Mouse (Mus musculus) limb, embryonic 11.5 days (tissue): ENCODE measurements at regions not wholly inside any gene's neighbourhood (a gene's known extent, or its start where the extent isn't known, plus 50 kb on each side); places are given as distances from the start of the nearest gene placed in this dataset.

Source experiments
- ATAC-seq: fragments of 200-750 bp; cut with Nextera tagmentation; 2 replicates; pipeline ENCODE4 v1.8.0; 2017; ENCODE audit warnings: low read depth; ENCODE audit not compliant: insufficient number of reproducible peaks, low FRiP score, low TSS enrichment
- DNase-seq: peaks from one replicate; pipeline ENCODE4 v3.0.0-alpha.2; 2015; ENCODE audit warnings: low spot score
- H3K27ac ChIP-seq: fragments of 300-500 bp; sonication (generic); replicated peaks from 2 replicates; pipeline ENCODE4 v1.5.1; 2014; ENCODE audit warnings: low read depth, mild to moderate bottlenecking, low read length
- H3K27me3 ChIP-seq: fragments of 300-500 bp; sonication (generic); 2 replicates; pipeline ENCODE4 v1.6.1; 2014; ENCODE audit warnings: mild to moderate bottlenecking, low read length, mixed read lengths; ENCODE audit not compliant: control insufficient read depth, insufficient read depth
- H3K36me3 ChIP-seq: fragments of 300-500 bp; sonication (generic); 2 replicates; pipeline ENCODE4 v1.6.1; 2014; ENCODE audit warnings: mild to moderate bottlenecking, low read length, moderate library complexity, mixed read lengths; ENCODE audit not compliant: control insufficient read depth, insufficient read depth
- H3K4me1 ChIP-seq: fragments of 300-500 bp; sonication (generic); 2 replicates; pipeline ENCODE4 v1.6.1; 2014; ENCODE audit warnings: low read length, mixed read lengths; ENCODE audit not compliant: control insufficient read depth, insufficient read depth
- H3K4me2 ChIP-seq: fragments of 300-500 bp; sonication (generic); 2 replicates; pipeline ENCODE4 v1.6.1; 2014; ENCODE audit warnings: low read depth, mild to moderate bottlenecking, moderate library complexity; ENCODE audit not compliant: severe bottlenecking
- H3K4me3 ChIP-seq: fragments of 300-500 bp; sonication (generic); 2 replicates; pipeline ENCODE4 v1.5.1; 2014; ENCODE audit warnings: low read depth, low read length
- H3K9ac ChIP-seq: fragments of 300-500 bp; sonication (generic); 2 replicates; pipeline ENCODE4 v1.6.1; 2014; ENCODE audit warnings: mild to moderate bottlenecking, low read length
- H3K9me3 ChIP-seq: fragments of 300-500 bp; sonication (generic); 2 replicates; pipeline ENCODE4 v1.6.1; 2016; ENCODE audit warnings: low read length; ENCODE audit not compliant: control insufficient read depth
- WGBS: fragments of 180-500 bp; shearing (Covaris S2); extraction: QIAGEN DNeasy Blood & Tissue Kit; methylation state at CpG from one replicate; pipeline ENCODE4 v1.1.7; 2014; 5-methylcytosine and 5-hydroxymethylcytosine counted together

- no peak overlapping the region for H3K4me2 ChIP-seq
- H3K36me3 ChIP-seq: no peaks in the 10 kb centered on the region
- WGBS: 88% methylated on average over 3 of the region's 3 CpGs
- no peak overlapping the region for H3K27ac ChIP-seq
- H3K4me1 ChIP-seq: no peaks in the 10 kb centered on the region
- H3K9ac ChIP-seq: no peak overlapping the region
- ATAC-seq (no peak), DNase-seq (no peak)
- no peaks in the 10 kb centered on the region for H3K27me3 ChIP-seq
- no peak overlapping the region for H3K4me3 ChIP-seq
- H3K9me3 ChIP-seq: no peaks in the 10 kb centered on the region
Measured at GRCm38 (mm10) chr1:150251876-150252275, 67.3 kb upstream of the Pdc start.

- Histone ChIP-seq H3K4me2 (no peak overlapping the region), H3K36me3 (no peaks in the 10 kb centered on the region), H3K27ac (no peak overlapping the region), H3K9ac (no peak overlapping the region), H3K4me1 (no peaks in the 10 kb centered on the region), H3K9me3 (no peaks in the 10 kb centered on the region), H3K4me3 (no peak overlapping the region), H3K27me3 (no peaks in the 10 kb centered on the region)
- DNase-seq: no peak
- no peak for ATAC-seq
- WGBS: 69% methylated on average over 4 of the region's 4 CpGs
Measured at GRCm38 (mm10) chr1:150257596-150257995, 61.6 kb upstream of the Pdc start.

- no peak for ATAC-seq
- no peak overlapping the region for H3K4me3 ChIP-seq
- WGBS: 87% methylated on average over 1 of the region's 1 CpGs
- no peak overlapping the region for H3K9ac ChIP-seq
- H3K9me3 ChIP-seq: no peaks in the 10 kb centered on the region
- H3K4me1 ChIP-seq: no peaks in the 10 kb centered on the region
- DNase-seq: no peak
- H3K36me3 ChIP-seq: no peaks in the 10 kb centered on the region
- no peaks in the 10 kb centered on the region for H3K27me3 ChIP-seq
- no peak overlapping the region for H3K27ac ChIP-seq
- H3K4me2 ChIP-seq: no peak overlapping the region
Measured at GRCm38 (mm10) chr1:150260355-150260754, 58.9 kb upstream of the Pdc start.

- H3K4me3 ChIP-seq: no peak overlapping the region
- H3K4me1 ChIP-seq: no peaks in the 10 kb centered on the region
- 45% methylated on average over 3 of the region's 3 CpGs for WGBS
- no peaks in the 10 kb centered on the region for H3K36me3 ChIP-seq
- DNase-seq (no peak), ATAC-seq (peak; percentile 60; the same call in 1 of the 2 replicates)
- H3K9me3 ChIP-seq: no peaks in the 10 kb centered on the region
- H3K4me2 ChIP-seq: no peak overlapping the region
- H3K27ac ChIP-seq: no peak overlapping the region
- H3K9ac ChIP-seq: no peak overlapping the region
- H3K27me3 ChIP-seq: no peaks in the 10 kb centered on the region
Measured at GRCm38 (mm10) chr1:150266502-150266901, 52.7 kb upstream of the Pdc start.

- no peaks in the 10 kb centered on the region for H3K4me1 ChIP-seq
- no peaks in the 10 kb centered on the region for H3K27me3 ChIP-seq
- H3K9me3 ChIP-seq: no peaks in the 10 kb centered on the region
- H3K27ac ChIP-seq: no peak overlapping the region
- ATAC-seq (no peak), DNase-seq (no peak)
- H3K4me2 ChIP-seq: no peak overlapping the region
- no peak overlapping the region for H3K9ac ChIP-seq
- no peaks in the 10 kb centered on the region for H3K36me3 ChIP-seq
- WGBS: 85% methylated on average over 3 of the region's 3 CpGs
- no peak overlapping the region for H3K4me3 ChIP-seq
Measured at GRCm38 (mm10) chr1:150267003-150267402, 52.2 kb upstream of the Pdc start.
